9 mouse cellular contexts compared by ENCODE assay signal in the genomic region with DNA sequence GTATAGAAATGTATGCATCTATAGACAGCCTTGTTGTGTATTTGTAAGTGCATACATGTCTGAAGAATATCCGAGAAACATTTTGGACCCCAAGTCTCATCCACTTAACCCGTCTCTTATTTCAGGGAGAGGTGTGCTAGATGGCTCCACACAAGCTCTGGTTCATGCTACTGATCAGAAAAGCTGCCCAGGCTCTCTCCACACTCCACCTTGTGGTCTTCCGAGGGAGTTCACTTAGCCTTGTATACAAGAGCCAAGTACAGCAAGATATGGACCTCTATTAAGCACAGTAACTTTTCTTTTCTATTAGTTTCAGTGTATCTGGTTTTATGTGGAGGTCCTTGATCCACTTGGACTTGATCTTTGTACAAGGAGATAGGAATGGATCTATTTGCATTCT. TPM values are rescaled to one million over a fixed set of nuclear protein-coding genes. Genes with fewer than 3 reads are reported as not detected.
A peak's percentile ranks its signal among the peaks of the same experiment; 100 is the strongest.
DNase-seq lines count a peak whose midpoint lies in the region; ATAC-seq and TF ChIP-seq lines count a peak whose summit lies in the region.
"Had no signal": no experiment of that assay in that cellular context is flagged by ENCODE, and none has a peak within 500 bp of the region (broad histone marks: within the 10 kb centered on the region; RNA-seq: fewer than 3 reads in every experiment).

No protein-coding gene starts in this region.

- H3K9me3 ChIP-seq in ES-Bruce4 (replicated peaks; ENCODE audit: control insufficient read depth, insufficient read depth, low read length, poor library complexity, severe bottlenecking) = no peaks in the 10 kb centered on the region
- H3K9me3 ChIP-seq: lung, embryonic 15.5 days had no signal

- peak overlapping the region; percentile 25; the same call in 1 of the 2 replicates for H3K27ac ChIP-seq in left cerebral cortex, adult 2 months
- no peak overlapping the region for H3K27ac ChIP-seq in ES-Bruce4 (ENCODE audit: insufficient read depth, low read length)
- H3K27ac ChIP-seq: lung, embryonic 15.5 days had no signal

- TF ChIP-seq EP300 in ES-Bruce4 (IDR thresholded peaks at IDR 0.05; ENCODE audit: insufficient read depth, low read depth, low read length) = no peak

- TF ChIP-seq POLR2A in ES-Bruce4 (IDR thresholded peaks at IDR 0.05; ENCODE audit: insufficient read depth, low read length) = no peak

- DNase-seq in left cerebral cortex, adult 2 months (ENCODE audit: extremely low spot score in 1 of 2, low spot score in 2 of 2) = no peak
- no peak for DNase-seq in left cerebral cortex, postnatal 10 days (ENCODE audit: extremely low spot score in 1 of 2, low spot score in 2 of 2)
- DNase-seq in adrenal gland, adult 2 months = peak; percentile 34
- peak; percentile 52 for DNase-seq in embryo, embryonic 11 days
- DNase-seq in kidney, adult 8-10 months = peak; percentile 45 to 76
- no peak for DNase-seq in frontal cortex, postnatal 14 days (ENCODE audit: low spot score in 2 of 2)

- no peaks in the 10 kb centered on the region for H3K4me1 ChIP-seq in ES-Bruce4 (ENCODE audit: control insufficient read depth, insufficient read depth, low read length)
- H3K4me1 ChIP-seq: lung, embryonic 15.5 days had no signal

- H3K36me3 ChIP-seq in ES-Bruce4 (ENCODE audit: control insufficient read depth, insufficient read depth, low read length, poor library complexity, severe bottlenecking) = no peaks in the 10 kb centered on the region
- H3K36me3 ChIP-seq: lung, embryonic 15.5 days had no signal

- peak; percentile 94 for ATAC-seq in monocyte, adult 5-6 weeks (replicated peaks; ENCODE audit: insufficient number of reproducible peaks, low FRiP score, low TSS enrichment, poor library complexity, severe bottlenecking)

- no peaks in the 10 kb centered on the region; the same call in 1 of the 2 replicates for H3K27me3 ChIP-seq in ES-Bruce4 (ENCODE audit: control insufficient read depth, insufficient read depth, low read length, poor library complexity, severe bottlenecking)
- H3K27me3 ChIP-seq: lung, embryonic 15.5 days had no signal

- H3K9ac ChIP-seq in ES-Bruce4 (ENCODE audit: low read depth, poor library complexity, severe bottlenecking) = no peak overlapping the region
- H3K9ac ChIP-seq: lung, embryonic 15.5 days had no signal

- no peak overlapping the region for H3K4me3 ChIP-seq in left cerebral cortex, adult 2 months
- H3K4me3 ChIP-seq in ES-Bruce4 (ENCODE audit: low read depth, low read length) = no peak overlapping the region
- H3K4me3 ChIP-seq: lung, embryonic 15.5 days had no signal

- intact Hi-C loops in left cerebral cortex, adult 2 months (cut with DNase I) = loop anchor here (1.0 to 5.0 kb wide), 2 partner anchors 33 to 137 kb away; no protein-coding TSS in a partner anchor
- intact Hi-C loops in left cerebral cortex, postnatal 10 days (cut with DNase I) = no loop called here

- peak; percentile 56 for TF ChIP-seq CTCF in left cerebral cortex, adult 2 months (IDR thresholded peaks at IDR 0.05)
- TF ChIP-seq CTCF in ES-Bruce4 (IDR thresholded peaks at IDR 0.05; ENCODE audit: low read depth, low read length) = peak; percentile 12

RNA-seq across cellular contexts. Expression of a gene that starts 36.9 kb away (rescaled TPM):
- 100 to 1,000 TPM; 169 to 176 TPM for total RNA-seq in left cerebral cortex, adult 2 months (2021)
- 100 to 1,000 TPM; 250 to 256 TPM for total RNA-seq in left cerebral cortex, postnatal 10 days (2021)
- 0.20 TPM in 1 of 2 replicates, not detected in the other for polyA plus RNA-seq in ES-Bruce4 (2011; ENCODE audit: insufficient read depth, insufficient read length, low read depth, missing spikeins)
- total RNA-seq in adrenal gland, adult 2 months (2021) = 10 to 100 TPM in 1 of 2 experiments, 1 to 10 TPM in 1; 10.0 to 13.3 TPM
- 9.6 and 11.6 TPM in 2 replicates for polyA plus RNA-seq in adrenal gland, adult 2 months (2012; rRNA removed)
- 131 to 211 TPM (median 188 TPM) in 3 replicates for total RNA-seq in monocyte, adult 5-6 weeks (2017)

Comparison
In these comparisons a context has a peak if more than half of its experiments do, and no peak if none do; other contexts are left out.
1. DNase-seq: peak in adrenal gland, adult 2 months (single experiment), embryo, embryonic 11 days (single experiment) and kidney, adult 8-10 months (2 of 2); none in left cerebral cortex, adult 2 months (0 of 2), left cerebral cortex, postnatal 10 days (0 of 2) and frontal cortex, postnatal 14 days (0 of 2).